Mouse (Mus musculus) heart, postnatal 14 days (tissue): ENCODE results near the gene Akp3. TPM values are rescaled to one million over a fixed set of nuclear protein-coding genes. Genes with fewer than 3 reads are reported as not detected.
A peak's percentile ranks its signal among the peaks of the same experiment; 100 is the strongest.

Experiments used
- DNase-seq, 2 experiments: peaks; one replicate each; pipeline ENCODE4 v3.0.0; 2021 to 2022
- intact Hi-C: fragments of 180-260 bp; cut with DNase I; formaldehyde crosslinking; loops from one replicate; pipeline ENCODE4 v1.15.1; 2025
- total RNA-seq, 2 experiments: library from RNA; stranded (reverse); gene quantifications; 2 replicates each; pipeline ENCODE4 v1.2.3; 2021

Gene Akp3
- total RNA-seq, 2 experiments from 2014 or later: not detected

DNA sequence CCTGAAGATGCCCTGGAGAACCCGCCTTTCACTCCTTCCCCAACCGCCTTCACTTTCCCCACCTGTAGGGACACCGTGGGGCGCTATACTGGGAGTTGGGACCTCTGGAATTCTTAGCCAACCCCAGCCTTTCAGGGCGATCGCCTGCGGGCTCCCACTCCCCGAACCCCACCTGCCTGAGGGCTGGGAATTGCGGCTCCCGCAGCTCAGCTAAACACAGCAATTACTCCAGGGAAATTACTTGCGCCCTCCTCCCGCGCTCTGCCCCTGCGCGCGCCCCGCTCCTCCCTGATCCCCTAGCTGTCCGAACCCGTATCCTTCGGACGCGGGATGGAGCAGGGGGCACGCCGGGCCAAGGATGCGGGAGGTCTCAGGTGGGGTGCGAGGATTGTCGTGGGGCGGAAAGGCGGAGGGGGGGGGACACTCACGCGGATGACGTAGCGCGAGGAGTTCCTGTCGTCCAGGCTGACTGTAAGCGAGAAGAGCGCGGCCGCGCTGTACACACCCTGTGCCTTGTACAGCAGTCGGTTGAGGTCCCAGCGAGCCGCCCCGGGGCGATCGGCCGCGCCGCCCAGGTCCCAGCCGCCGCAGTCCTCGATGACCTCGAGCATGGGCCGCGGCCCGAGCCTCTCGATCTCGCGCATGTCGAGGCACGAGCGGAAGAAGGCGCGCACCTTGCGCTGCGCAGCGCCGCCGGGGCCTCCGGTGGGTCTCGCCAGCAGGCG is 29.2 kb downstream of the Akp3 start:
- intact Hi-C loops: no loop called here
- DNase-seq: no peak

DNA sequence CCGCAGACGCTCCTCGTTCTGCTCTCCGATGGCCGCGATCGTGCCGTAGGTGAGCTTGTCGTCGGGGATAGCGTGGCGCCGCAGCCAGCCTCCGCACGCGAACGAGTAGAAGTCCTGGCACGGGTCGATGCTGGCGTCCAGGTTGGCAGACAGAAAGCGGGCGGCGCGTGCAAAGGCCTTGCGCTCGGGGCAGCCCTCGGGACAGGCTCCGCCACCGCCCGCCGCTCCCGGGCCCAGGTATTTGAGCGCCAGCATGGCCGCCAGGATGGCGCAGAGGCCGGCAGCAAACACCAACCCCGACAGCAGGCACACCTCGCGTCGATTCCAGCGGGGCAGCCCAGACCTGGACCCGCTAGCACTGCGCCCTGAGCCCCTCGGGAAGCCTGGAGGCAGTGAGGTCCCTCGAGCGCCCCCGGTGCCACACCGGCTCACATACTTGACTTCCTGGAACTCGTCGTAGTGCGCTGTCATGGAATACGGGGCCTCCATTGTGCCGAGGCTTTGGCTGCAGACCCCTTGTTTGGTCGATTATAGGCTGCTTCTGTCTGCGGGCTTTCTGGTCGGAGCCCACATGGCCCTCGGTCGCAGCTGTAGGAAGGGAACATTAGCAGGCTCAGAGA is 29.8 kb downstream of the Akp3 start:
- no peak for DNase-seq
- intact Hi-C loops: no loop called here

DNA sequence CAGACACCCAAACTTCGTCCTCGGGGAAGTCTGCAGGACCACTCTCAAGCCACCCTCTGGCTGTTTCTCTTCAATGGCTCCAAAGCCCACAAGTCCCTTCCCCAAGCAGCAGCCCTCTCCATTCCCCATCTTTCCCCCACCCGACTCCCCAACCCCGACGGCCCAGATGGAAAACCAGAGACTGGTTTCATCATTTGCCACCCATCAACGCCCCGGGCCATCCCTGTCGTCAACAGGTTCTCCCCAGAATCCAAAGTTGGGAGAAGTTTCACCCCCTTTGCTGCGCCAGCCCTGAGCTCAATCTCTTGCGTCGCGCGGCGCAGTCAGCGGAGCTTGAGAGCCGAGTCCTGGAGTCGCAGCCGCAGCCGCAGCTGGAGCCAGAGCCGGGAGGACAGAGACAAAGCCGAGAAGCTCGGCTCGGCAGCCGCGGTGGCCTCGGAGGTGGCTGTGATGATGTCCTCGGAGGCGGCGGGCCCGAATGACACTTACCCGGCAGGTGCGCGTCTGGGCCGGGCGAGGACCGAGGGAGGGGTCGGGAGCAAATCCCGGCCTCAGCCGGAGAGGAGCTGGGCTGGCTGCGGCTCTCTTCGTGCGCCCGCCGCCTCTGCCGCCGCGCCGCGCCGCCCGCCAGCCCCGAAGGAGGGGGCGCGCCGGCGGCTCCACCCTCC is 30.9 kb downstream of the Akp3 start:
- intact Hi-C loops: no loop called here

DNA sequence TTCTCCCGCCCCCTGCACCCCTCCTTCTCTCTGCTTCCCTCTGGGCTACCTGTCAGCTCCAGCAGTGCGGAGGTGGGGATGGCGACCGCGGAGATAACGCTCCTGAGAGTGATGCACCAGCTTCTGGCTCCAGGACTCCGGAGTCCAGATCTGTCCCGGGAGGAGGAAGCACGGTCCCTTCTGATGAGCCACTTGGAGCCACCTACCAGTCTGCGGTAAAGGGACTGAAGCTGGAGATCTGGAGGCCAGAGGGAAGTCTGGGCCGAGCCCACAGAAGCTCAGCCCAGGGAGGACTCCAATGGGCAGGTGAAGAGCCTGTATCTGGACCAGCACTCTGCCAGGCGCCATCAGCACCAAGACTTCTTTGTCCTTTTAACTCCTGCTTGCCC is 31.4 kb downstream of the Akp3 start, which contains the start of gene Ecel1:
Ecel1 (minus strand) TSS at position 323 of the 389 bp plus-strand sequence.
- DNase-seq: no peak
- intact Hi-C loops: no loop called here

More for the DNA sequence above, 30.9 kb downstream of the Akp3 start:
- no peak for DNase-seq

GRCm38 (mm10) chr1:87159396-87159795 is 34.6 kb downstream of the Akp3 start:
- intact Hi-C loops: no loop called here
- DNase-seq: no peak

DNA sequence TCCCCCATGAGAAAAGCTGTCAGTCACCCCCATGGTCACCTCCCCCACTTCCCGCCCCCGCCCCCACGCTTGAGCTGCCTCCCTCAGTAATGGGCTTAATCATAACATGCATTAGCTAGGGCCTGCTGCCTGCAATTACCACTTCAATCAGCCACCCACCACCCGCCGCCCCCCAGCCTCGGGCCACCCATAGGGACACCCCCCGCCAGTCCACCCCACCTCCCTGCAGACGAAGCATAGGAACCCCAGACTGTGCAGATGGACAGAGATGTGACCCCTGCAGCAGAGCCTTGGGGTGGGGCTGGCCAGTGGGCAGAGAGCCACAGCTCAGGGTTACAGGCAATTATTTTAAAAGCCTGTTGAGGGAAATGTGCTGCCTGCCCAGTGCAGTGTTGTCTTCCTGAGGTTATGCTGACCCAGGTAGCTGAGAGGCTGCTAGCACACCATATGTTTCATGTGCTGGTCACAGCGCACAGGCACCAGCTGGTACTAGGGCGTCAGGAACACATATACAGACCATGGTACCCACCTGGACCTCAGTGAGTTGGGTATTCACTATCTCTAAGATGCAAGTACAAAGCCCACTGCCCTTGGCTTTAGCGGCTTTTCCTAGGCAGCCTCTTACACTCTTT is 39.5 kb downstream of the Akp3 start:
- intact Hi-C loops: no loop called here
- DNase-seq: no peak

DNA sequence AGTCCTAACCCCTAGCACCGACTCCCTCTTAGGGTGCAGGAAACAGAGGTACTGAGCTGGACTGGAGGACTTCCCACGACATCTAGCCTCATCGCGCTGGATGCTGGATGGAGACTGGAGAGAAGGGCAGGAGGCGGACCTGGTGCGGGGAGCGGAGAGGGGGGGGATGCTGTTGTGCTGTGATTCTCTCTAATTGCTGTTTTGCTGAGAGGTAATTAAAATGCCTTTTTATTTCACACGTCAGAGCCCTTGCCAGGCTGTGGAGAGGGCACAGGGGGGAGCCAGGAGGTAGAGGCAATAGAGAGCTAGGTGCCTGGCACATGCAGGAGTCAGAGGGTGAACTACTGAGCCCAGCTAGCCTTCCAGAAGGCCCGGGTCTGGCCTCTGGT is 40.0 kb downstream of the Akp3 start:
- DNase-seq: no peak
- intact Hi-C loops: no loop called here

GRCm38 (mm10) chr1:87170458-87170857 is 45.7 kb downstream of the Akp3 start:
- no peak for DNase-seq
- intact Hi-C loops: loop anchor here (5.0 kb wide), 1 partner anchor 122 kb away; no protein-coding TSS in a partner anchor

DNA sequence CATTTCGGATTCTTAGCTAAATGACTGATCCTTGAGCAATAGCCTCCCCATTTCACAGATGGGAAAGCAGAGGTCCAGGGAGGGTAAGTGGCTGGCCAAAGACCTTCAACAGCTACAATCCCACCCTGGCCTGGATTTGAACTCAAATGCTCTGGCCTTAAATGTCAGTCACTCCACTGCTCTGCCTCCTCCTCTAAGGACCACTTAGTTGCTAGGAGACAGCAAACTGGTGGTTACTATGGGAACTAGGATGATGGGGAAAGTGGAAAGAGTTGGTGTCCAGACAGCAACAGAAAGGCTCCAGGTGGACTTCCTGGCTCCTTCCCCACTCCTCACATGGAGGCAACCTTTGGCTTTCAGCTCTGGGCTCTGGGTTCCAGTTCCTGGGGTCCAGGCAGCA is 46.5 kb downstream of the Akp3 start:
- DNase-seq: no peak
- intact Hi-C loops: loop anchor here (5.0 kb wide), 1 partner anchor 121 kb away; no protein-coding TSS in a partner anchor

- intact Hi-C loops: loop anchor here (5.0 kb wide), 1 partner anchor 120 kb away; no protein-coding TSS in a partner anchor
- DNase-seq: no peak
Observed at GRCm38 (mm10) chr1:87172316-87172715, 47.5 kb downstream of the Akp3 start.

DNA sequence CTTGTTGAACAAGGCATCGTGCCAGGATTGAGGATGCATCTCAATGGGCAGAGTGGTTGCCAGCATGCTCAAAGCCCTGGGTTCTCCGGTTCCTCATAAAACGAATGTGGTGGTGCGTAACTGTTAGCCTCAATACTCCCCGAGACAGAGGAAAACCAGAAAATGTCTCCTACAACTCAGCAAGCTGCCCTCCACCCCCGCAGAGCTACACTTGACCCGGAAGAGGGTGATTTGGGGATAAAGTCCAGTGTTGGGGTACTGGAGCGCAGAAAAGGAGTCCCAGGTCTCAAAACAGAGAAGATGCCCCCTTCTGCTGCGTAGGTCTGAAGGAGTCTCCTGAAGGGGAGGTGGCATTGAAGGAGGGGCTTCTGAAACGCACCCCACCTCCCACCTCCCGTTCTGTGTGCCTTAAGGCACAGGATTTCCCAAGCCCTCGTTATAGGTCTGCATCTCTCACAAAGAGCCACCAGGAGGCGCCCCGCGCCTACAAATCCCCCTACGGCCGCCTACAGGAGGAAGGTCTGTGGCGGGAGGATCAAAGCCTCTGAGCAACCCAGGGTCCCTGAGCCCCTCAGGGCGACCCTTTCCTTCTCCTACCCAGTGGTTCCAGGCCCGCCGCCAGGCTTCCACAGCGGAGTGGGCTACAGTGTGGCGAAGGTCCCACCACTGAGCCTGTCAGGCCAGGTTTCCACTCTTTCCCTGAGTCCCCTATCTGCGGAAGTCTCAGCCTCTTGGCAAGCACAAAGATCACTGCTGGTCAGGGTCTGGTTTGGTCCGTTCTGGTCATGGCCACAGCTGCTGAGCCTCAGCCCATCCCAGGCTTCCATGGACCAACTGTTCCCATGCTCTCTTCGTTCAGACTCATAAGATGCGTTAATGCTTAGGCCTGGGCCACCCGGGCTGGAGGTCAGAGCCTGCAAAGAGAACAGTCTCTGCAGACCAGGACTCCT is 49.5 kb downstream of the Akp3 start:
- peak; percentile 71 to 75 for DNase-seq
- intact Hi-C loops: loop anchor here (1.0 to 5.0 kb wide), 2 partner anchors 11 to 118 kb away; no protein-coding TSS in a partner anchor

DNA sequence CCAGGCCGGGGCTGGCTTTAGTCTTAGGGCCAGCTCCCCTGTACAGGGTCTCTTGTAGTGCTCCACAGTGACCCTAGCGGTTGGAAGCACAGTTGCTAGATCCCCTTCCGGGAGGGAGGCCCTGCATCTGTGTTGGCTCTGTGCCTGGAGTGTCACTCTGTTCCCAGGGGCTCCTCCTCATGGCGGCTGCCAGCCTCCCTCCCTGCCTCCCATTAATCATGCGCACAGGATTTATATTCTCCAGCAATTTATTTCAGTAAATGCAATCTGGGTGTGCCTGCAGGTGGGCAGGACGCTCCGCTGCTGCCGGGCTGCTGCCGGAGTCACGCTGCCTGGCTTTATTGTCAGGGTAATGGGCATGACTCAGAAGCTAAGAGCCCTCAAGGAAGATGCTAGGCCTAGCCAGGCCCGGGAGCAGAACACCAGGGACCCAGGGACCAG is 51.1 kb downstream of the Akp3 start:
- peak; percentile 51 to 73 for DNase-seq
- intact Hi-C loops: no loop called here

Other genes starting within 250 kb of the Akp3 start
- gene Alppl2, start 35.0 kb upstream of the Akp3 start, total RNA-seq: not detected
- gene Alpi, start 23.4 kb upstream of the Akp3 start, total RNA-seq: not detected
- gene Ecel1, start 31.5 kb downstream of the Akp3 start, total RNA-seq: not detected
- gene Prss56, start 58.3 kb downstream of the Akp3 start, total RNA-seq: not detected
- not detected for gene Chrnd, start 65.6 kb downstream of the Akp3 start, total RNA-seq
- not detected for gene Chrng, start 79.7 kb downstream of the Akp3 start, total RNA-seq
- gene Eif4e2, start 88.9 kb downstream of the Akp3 start, total RNA-seq: 10 to 100 TPM; 53.8 to 57.2 TPM
- gene Efhd1, start 139.4 kb downstream of the Akp3 start, total RNA-seq: 1 to 10 TPM; 4.2 to 4.6 TPM
- gene Gigyf2, start 202.0 kb downstream of the Akp3 start, total RNA-seq: 10 to 100 TPM; 48.0 to 49.4 TPM